Mouse (Mus musculus): ENCODE data around the gene Il17rb.
A peak's percentile ranks its signal among the peaks of the same experiment; 100 is the strongest.

The Il17rb gene

GRCm38 (mm10) chr14:30008733-30009575 is at the start of gene Il17rb, which contains the start of gene Chdh:
TSS of gene Il17rb (minus strand) at chr14:30008896.
TSS of gene Chdh (plus strand) at chr14:30009023.
- no peak for DNase-seq (ENCODE audit: low spot score in 2 of 2)

- DNase-seq (ENCODE audit: low spot score in 2 of 2): peak; percentile 48 to 58
These were observed 47.5 kb upstream of the Il17rb start for GRCm38 (mm10) chr14:30056031-30056766.

GRCm38 (mm10) chr14:30054922-30055321 is 46.2 kb upstream of the Il17rb start:
- no peak for DNase-seq (ENCODE audit: low spot score in 2 of 2)

GRCm38 (mm10) chr14:30050280-30050679 is 41.6 kb upstream of the Il17rb start:
- DNase-seq (ENCODE audit: low spot score in 2 of 2): no peak

- DNase-seq (ENCODE audit: low spot score in 2 of 2): no peak
These were observed 39.4 kb upstream of the Il17rb start for GRCm38 (mm10) chr14:30048049-30048448.

GRCm38 (mm10) chr14:30046976-30047375 is 38.3 kb upstream of the Il17rb start:
- no peak for DNase-seq (ENCODE audit: low spot score in 2 of 2)

GRCm38 (mm10) chr14:30045704-30046220 is 37.1 kb upstream of the Il17rb start:
- DNase-seq (ENCODE audit: low spot score in 2 of 2): no peak

GRCm38 (mm10) chr14:30045239-30045638 is 36.5 kb upstream of the Il17rb start:
- DNase-seq (ENCODE audit: low spot score in 2 of 2): no peak

- DNase-seq (ENCODE audit: low spot score in 2 of 2): no peak
These were observed 34.8 kb upstream of the Il17rb start for GRCm38 (mm10) chr14:30043356-30043940.

- no peak for DNase-seq (ENCODE audit: low spot score in 2 of 2)
These were observed 33.1 kb upstream of the Il17rb start for GRCm38 (mm10) chr14:30041836-30042235.

GRCm38 (mm10) chr14:30039413-30039812 is 30.7 kb upstream of the Il17rb start:
- DNase-seq (ENCODE audit: low spot score in 2 of 2): no peak

GRCm38 (mm10) chr14:30038431-30038830 is 29.7 kb upstream of the Il17rb start:
- DNase-seq (ENCODE audit: low spot score in 2 of 2): no peak

GRCm38 (mm10) chr14:30033405-30033804 is 24.7 kb upstream of the Il17rb start:
- no peak for DNase-seq (ENCODE audit: low spot score in 2 of 2)

GRCm38 (mm10) chr14:30027378-30027777 is 18.7 kb upstream of the Il17rb start:
- no peak for DNase-seq (ENCODE audit: low spot score in 2 of 2)

- no peak for DNase-seq (ENCODE audit: low spot score in 2 of 2)
These were observed 15.7 kb upstream of the Il17rb start for GRCm38 (mm10) chr14:30024387-30024786.

GRCm38 (mm10) chr14:30022471-30022870 is 13.8 kb upstream of the Il17rb start:
- DNase-seq (ENCODE audit: low spot score in 2 of 2): no peak

GRCm38 (mm10) chr14:30019792-30020575 is 11.3 kb upstream of the Il17rb start:
- DNase-seq (ENCODE audit: low spot score in 2 of 2): no peak

- no peak for DNase-seq (ENCODE audit: low spot score in 2 of 2)
These were observed 10.7 kb upstream of the Il17rb start for GRCm38 (mm10) chr14:30019375-30019774.

GRCm38 (mm10) chr14:30018846-30019245 is 10.2 kb upstream of the Il17rb start:
- DNase-seq (ENCODE audit: low spot score in 2 of 2): no peak

GRCm38 (mm10) chr14:30018463-30018801 is 9.7 kb upstream of the Il17rb start:
- no peak for DNase-seq (ENCODE audit: low spot score in 2 of 2)

GRCm38 (mm10) chr14:30017794-30018462 is 9.2 kb upstream of the Il17rb start:
- no peak for DNase-seq (ENCODE audit: low spot score in 2 of 2)

Measured in frontal cortex, postnatal 10 days (tissue).